Mouse (Mus musculus) thymus, adult 2 months (tissue): ENCODE results near the gene Slc2a4. TPM values are rescaled to one million over a fixed set of nuclear protein-coding genes. Genes with fewer than 3 reads are reported as not detected.

Experiments used
- DNase-seq: peaks from one replicate; pipeline ENCODE4 v3.0.0; 2021
- H3K27ac ChIP-seq: fragments of 200-500 bp; 2 replicates; pipeline ENCODE4 v1.5.1; 2012; ENCODE audit warnings: low read length, control low read depth; ENCODE audit not compliant: control insufficient read depth, insufficient read depth
- H3K27me3 ChIP-seq: fragments of 200-500 bp; 2 replicates; pipeline ENCODE4 v1.6.1; 2012; ENCODE audit warnings: mild to moderate bottlenecking, low read length, moderate library complexity, mixed read lengths; ENCODE audit not compliant: control insufficient read depth, insufficient read depth
- H3K36me3 ChIP-seq: fragments of 200-500 bp; 2 replicates; pipeline ENCODE4 v1.6.1; 2012; ENCODE audit warnings: mild to moderate bottlenecking, low read length, moderate library complexity; ENCODE audit not compliant: control insufficient read depth, insufficient read depth
- H3K4me1 ChIP-seq: fragments of 200-500 bp; replicated peaks from 2 replicates; pipeline ENCODE4 v1.6.1; 2012; ENCODE audit warnings: low read length; ENCODE audit not compliant: control insufficient read depth, insufficient read depth
- H3K4me3 ChIP-seq: fragments of 200-500 bp; 2 replicates; pipeline ENCODE4 v1.5.1; 2012; ENCODE audit warnings: mild to moderate bottlenecking, low read length, control low read depth, moderate library complexity; ENCODE audit not compliant: control insufficient read depth, insufficient read depth
- CTCF ChIP-seq: fragments of 200-500 bp; IDR thresholded peaks from 2 replicates; pipeline ENCODE4 v1.5.1; 2012; ENCODE audit warnings: mild to moderate bottlenecking, control low read depth, low read length, moderate library complexity, borderline replicate concordance; ENCODE audit not compliant: control insufficient read depth, poor library complexity, insufficient read depth; ENCODE audit errors: extremely low read depth
- POLR2A ChIP-seq: fragments of 200-500 bp; IDR thresholded peaks from 2 replicates; pipeline ENCODE4 v1.6.1; 2012; ENCODE audit warnings: mild to moderate bottlenecking, low read length, control low read depth, moderate library complexity; ENCODE audit not compliant: control insufficient read depth, poor library complexity, insufficient read depth; ENCODE audit errors: extremely low read depth
- WGBS: fragments of 180-500 bp; shearing (Covaris S2); methylation state at CpG from one replicate; pipeline ENCODE4 v1.1.7; 2018; 5-methylcytosine and 5-hydroxymethylcytosine counted together
- polyA plus RNA-seq: library from polyadenylated mRNA; depleted of rRNA; stranded (reverse); fragments of >200 nt; gene quantifications from 2 replicates; pipeline ENCODE4 v1.2.3, GENCODE M21; 2012

Gene Slc2a4
- polyA plus RNA-seq, 1 experiment = 58.9 TPM

DNA sequence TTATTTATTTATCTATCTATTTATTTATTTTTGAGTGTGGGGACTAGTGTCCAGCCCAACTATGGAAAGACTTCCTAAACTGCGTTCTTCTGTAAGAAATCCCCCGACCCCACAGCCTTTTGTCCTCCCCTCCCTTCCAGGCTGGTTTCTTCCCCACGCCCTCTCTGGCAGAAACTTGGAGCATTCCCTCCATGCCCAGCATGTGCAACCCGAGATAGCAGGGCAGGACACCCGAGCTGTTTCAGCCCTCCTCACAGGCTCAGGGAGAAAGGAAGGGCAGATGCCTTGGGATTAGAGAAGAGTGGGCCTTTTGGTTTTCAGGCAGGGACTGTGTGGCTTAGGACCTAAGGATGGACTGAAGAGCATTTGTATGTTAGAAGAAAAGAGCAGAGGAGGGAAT is 34.9 kb upstream of the Slc2a4 start:
- H3K27ac ChIP-seq = no peak overlapping the region
- no peak overlapping the region for H3K4me3 ChIP-seq
- H3K27me3 ChIP-seq = no peaks in the 10 kb centered on the region
- peaks cover 14% of the 10 kb centered on the region for H3K4me1 ChIP-seq
- no peak for DNase-seq
- peaks cover 28% of the 10 kb centered on the region for H3K36me3 ChIP-seq
- TF ChIP-seq CTCF (no peak), POLR2A (no peak)
- 72% methylated on average over 5 of the region's 5 CpGs for WGBS

DNA sequence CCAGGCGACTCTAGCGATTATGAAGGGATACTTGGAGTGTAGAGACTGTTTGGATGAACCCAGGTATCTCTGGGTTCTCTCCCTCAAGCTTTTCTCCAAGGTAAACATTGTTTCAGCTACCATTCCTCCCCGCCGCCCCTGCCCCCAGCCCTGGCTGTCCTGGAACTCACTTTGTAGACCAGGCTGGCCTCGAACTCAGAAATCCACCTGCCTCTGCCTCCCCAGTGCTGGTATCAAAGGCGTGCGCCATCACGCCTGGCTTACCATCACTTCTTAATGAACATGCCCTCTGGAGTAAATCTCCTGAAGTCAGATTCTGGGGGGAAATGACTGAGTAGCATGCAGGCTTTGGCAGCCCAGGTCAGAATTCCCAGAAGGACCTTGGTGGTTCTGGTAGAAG is 34.2 kb upstream of the Slc2a4 start, which contains the start of gene Elp5:
Gene Elp5 (minus strand): TSS at position 293 of the 400 bp plus-strand sequence.
- peaks cover 14% of the 10 kb centered on the region for H3K4me1 ChIP-seq
- TF ChIP-seq POLR2A (no peak), CTCF (no peak)
- H3K27me3 ChIP-seq = no peaks in the 10 kb centered on the region
- peaks cover 24% of the 10 kb centered on the region for H3K36me3 ChIP-seq
- DNase-seq = no peak
- no peak within 1 kb of the TSS for H3K27ac ChIP-seq
- peak within 1 kb of the TSS; percentile 59 for H3K4me3 ChIP-seq
- 66% methylated on average over 8 of the region's 8 CpGs for WGBS

DNA sequence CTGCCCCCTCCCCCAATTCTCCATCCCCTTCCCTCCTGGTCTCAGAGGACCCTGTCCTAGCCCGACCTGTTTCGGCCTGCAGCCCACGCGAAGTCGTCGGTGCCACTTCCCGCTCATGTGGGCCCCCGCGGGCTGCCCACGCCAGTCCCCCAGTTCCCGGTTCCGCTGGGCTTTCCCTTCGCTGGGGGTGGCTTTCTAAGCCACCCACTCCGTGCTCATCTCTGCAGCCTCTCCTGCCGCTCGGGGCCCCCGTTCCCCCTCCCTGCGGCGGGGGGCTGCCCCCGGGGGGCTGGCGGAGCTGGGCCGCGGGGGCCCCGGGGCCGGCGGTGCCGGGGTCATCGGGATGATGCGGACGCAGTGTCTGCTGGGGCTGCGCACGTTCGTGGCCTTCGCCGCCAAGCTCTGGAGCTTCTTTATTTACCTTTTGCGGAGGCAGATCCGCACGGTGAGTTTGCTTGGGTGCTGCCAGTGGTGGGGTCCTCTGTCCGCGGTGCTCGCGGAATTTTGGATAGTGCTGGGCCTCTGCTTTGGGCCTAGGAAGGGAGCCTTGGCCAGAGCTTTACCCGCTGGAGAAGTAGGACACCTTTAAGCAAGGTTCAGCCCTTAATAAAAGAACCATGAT is 33.3 kb upstream of the Slc2a4 start, which contains the start of gene Ctdnep1:
Gene Ctdnep1 (plus strand): TSS at position 16 of the 622 bp plus-strand sequence.
- 0 out of 2 replicates have a peak, but pooled peaks have one; percentile 36 for TF ChIP-seq CTCF
- TF ChIP-seq POLR2A = no peak
- H3K4me1 ChIP-seq = peaks cover 14% of the 10 kb centered on the region
- H3K27ac ChIP-seq = peak within 1 kb of the TSS; percentile 68
- 0% methylated on average over 43 of the region's 43 CpGs for WGBS
- no peak for DNase-seq
- H3K4me3 ChIP-seq = peak within 1 kb of the TSS; percentile 59
- peaks cover 19% of the 10 kb centered on the region for H3K36me3 ChIP-seq
- H3K27me3 ChIP-seq = no peaks in the 10 kb centered on the region

DNA sequence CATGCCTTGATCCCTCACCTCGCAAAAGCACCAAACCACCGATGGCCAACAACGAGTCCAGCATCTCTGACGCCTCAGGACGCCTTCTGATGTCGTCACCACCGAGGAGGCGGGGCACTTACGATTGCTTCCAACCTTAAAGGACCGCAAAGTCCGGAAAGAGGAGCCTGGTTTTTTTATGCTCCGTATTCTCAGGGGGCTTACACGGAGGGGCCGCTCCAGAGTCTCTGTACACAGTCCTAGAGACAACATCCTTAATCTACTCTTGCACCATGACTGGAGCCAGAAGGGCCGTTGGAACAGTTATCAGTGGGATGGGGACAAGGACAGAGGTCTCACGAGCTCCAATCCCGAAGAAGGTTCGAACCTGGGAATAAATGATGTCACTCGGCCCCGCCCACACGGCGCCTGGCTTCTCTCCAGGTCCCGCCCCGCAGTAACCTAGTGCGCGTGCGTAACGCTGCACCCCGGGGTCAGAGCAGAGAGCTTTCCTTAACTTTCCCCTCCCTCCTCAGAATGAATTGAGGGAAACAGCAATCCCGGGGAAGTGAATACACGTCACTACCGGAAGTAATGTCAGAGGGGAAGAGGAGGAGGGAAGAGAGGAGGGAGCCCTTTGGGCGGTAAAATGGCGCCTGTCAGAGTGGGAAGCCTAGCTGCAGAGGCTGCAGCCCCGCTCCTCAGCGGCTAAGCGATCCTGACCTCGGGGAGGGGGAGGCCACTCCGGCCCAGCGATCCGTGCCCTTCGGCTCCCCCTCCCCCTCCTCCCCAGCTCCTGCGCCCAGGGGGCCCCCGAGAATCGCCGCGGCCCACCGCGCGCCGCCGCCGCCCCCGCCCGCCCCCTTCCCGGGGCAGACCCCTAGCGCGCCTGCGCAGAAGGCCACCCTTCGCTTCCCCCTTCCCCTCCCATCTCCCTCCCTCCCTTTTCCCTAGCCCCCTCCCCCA is 32.5 kb upstream of the Slc2a4 start:
- Histone ChIP-seq H3K27ac (peak overlapping the region; percentile 68), H3K27me3 (no peaks in the 10 kb centered on the region), H3K4me3 (peak overlapping the region; percentile 59), H3K36me3 (peaks cover 14% of the 10 kb centered on the region), H3K4me1 (peaks cover 14% of the 10 kb centered on the region)
- DNase-seq = peak; percentile 89
- 1% methylated on average over 53 of the region's 60 CpGs for WGBS
- TF ChIP-seq POLR2A (peak; percentile 70; the same call in 1 of the 2 replicates), CTCF (0 out of 2 replicates have a peak, but pooled peaks have one; percentile 23)

DNA sequence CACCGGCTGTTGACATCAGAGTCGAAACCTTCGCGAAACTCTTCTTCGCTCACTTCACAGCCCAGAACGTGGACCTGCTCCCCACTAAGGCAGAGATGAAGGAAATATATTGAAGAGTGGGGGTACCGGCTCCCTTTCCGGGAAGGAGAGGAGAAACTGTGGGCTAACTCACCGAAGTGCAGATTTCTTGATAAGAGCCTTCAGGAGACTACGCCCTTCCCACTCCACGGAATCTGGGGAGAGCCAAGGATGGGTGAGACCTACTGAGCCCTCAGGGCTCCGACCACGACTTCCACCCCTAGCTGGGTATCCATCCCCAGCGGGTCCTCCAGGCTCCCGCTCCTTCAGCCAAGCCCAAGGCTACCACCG is 31.8 kb upstream of the Slc2a4 start:
- Histone ChIP-seq H3K27ac (peak overlapping the region; percentile 14; the same call in 1 of the 2 replicates), H3K4me3 (peak overlapping the region; percentile 59), H3K36me3 (peaks cover 8% of the 10 kb centered on the region), H3K27me3 (no peaks in the 10 kb centered on the region), H3K4me1 (peaks cover 14% of the 10 kb centered on the region)
- DNase-seq = no peak
- 3% methylated on average over 16 of the region's 16 CpGs for WGBS
- no peak for TF ChIP-seq POLR2A
- no peak for TF ChIP-seq CTCF

DNA sequence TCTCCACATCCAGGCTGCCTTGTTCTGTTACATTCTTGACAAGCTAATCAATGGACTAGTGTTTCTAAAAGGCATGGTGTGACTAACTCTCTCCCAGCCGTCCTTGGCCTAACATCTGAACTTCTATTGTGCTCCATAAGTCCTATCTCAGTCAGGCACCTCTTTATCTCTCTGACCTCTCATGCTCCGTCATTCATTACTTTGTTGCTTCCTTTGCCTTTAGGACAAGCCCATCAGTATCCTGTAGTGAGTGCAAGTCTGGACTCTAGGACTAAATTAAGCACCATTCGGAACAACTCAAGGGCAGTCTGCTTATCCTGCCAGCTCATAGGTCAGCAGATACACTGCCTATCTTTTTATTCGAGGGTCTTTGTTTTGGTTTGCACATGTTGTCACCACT is 28.3 kb upstream of the Slc2a4 start:
- H3K27ac ChIP-seq = no peak overlapping the region
- WGBS = 94% methylated on average over 4 of the region's 4 CpGs
- H3K4me1 ChIP-seq = peaks cover 4% of the 10 kb centered on the region
- no peak for DNase-seq
- peaks cover 9% of the 10 kb centered on the region for H3K36me3 ChIP-seq
- TF ChIP-seq CTCF (no peak), POLR2A (no peak)
- no peaks in the 10 kb centered on the region for H3K27me3 ChIP-seq
- H3K4me3 ChIP-seq = no peak overlapping the region
